Mouse (Mus musculus) stomach, embryonic 15.5 days (tissue): ENCODE results near the gene Gm48552. TPM values are rescaled to one million over a fixed set of nuclear protein-coding genes. Genes with fewer than 3 reads are reported as not detected.
A peak's percentile ranks its signal among the peaks of the same experiment; 100 is the strongest.

Experiments used
- ATAC-seq: fragments of 200-750 bp; cut with Nextera tagmentation; 2 replicates; pipeline ENCODE4 v1.8.0; 2017; ENCODE audit warnings: low read depth, moderate number of reproducible peaks, moderate TSS enrichment; ENCODE audit not compliant: insufficient read depth, low FRiP score
- H3K27ac ChIP-seq: fragments of 300-500 bp; sonication (generic); 2 replicates; pipeline ENCODE4 v1.5.1; 2015; ENCODE audit warnings: mild to moderate bottlenecking, inconsistent platforms
- H3K27me3 ChIP-seq: fragments of 300-500 bp; sonication (generic); replicated peaks from 2 replicates; pipeline ENCODE4 v1.6.1; 2015; ENCODE audit warnings: inconsistent platforms
- H3K36me3 ChIP-seq: fragments of 300-500 bp; sonication (generic); 2 replicates; pipeline ENCODE4 v1.6.1; 2015; ENCODE audit warnings: inconsistent platforms
- H3K4me1 ChIP-seq: fragments of 300-500 bp; sonication (generic); 2 replicates; pipeline ENCODE4 v1.6.1; 2015; ENCODE audit warnings: inconsistent platforms
- H3K4me2 ChIP-seq: fragments of 300-500 bp; sonication (generic); 2 replicates; pipeline ENCODE4 v1.6.1; 2015; ENCODE audit warnings: mild to moderate bottlenecking, inconsistent platforms
- H3K4me3 ChIP-seq: fragments of 300-500 bp; sonication (generic); replicated peaks from 2 replicates; pipeline ENCODE4 v1.5.1; 2015; ENCODE audit warnings: inconsistent platforms
- H3K9ac ChIP-seq: fragments of 300-500 bp; sonication (generic); 2 replicates; pipeline ENCODE4 v1.6.1; 2015; ENCODE audit warnings: inconsistent platforms
- H3K9me3 ChIP-seq: fragments of 300-500 bp; sonication (generic); 2 replicates; pipeline ENCODE4 v1.6.1; 2016; ENCODE audit warnings: inconsistent platforms
- WGBS: fragments of 180-500 bp; shearing (Covaris S2); methylation state at CpG from one replicate; pipeline ENCODE4 v1.1.7; 2015; 5-methylcytosine and 5-hydroxymethylcytosine counted together
- polyA plus RNA-seq: library from polyadenylated mRNA; unstranded; fragments of >200 nt; fragmentation: Nextera tagmentation; extraction: Ambion mirVana; gene quantifications from 2 replicates; pipeline ENCODE4 v1.2.1, GENCODE M21; 2015

The Gm48552 gene
- polyA plus RNA-seq = 0.41 and 1.4 TPM in 2 replicates

DNA sequence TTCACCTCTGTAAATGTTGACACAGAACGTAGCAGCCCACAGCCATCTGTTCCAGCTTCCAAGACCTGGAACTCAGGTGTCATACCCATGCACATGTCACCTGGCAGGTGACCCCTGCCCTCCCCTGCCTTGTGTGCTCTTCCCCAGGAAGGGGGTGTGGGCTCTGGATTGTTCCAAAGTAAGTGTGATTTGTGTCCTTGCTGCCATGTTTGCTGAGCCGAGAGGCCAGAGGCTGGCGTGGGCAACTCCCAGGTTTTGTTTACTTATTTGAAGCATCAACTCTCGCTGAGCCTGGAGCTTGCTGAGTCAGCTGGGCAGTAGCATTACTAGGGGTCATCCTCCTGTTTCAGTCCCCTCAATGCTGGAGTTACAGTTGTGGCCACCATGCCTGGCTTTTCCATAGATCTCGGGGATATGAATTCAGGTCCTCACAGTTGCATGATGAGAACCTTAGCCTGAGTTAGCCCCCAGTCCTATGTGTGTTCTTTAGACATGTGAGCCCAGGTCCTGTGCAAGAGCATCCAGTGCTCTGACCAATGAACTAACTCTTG, at the start of gene Gm48552:
Gene Gm48552, plus strand, starts transcription at position 501 of the 551 bp plus-strand sequence.
- Histone ChIP-seq H3K27ac (no peak within 1 kb of the TSS), H3K4me3 (no peak within 1 kb of the TSS), H3K27me3 (no peaks in the 10 kb centered on the region), H3K4me2 (no peak within 1 kb of the TSS), H3K36me3 (peaks cover 27% of the 10 kb centered on the region; the same call in 1 of the 2 replicates), H3K4me1 (peaks cover 28% of the 10 kb centered on the region), H3K9ac (no peak within 1 kb of the TSS), H3K9me3 (no peaks in the 10 kb centered on the region)
- 55% methylated on average over 5 of the region's 5 CpGs for WGBS
- no peak for ATAC-seq

DNA sequence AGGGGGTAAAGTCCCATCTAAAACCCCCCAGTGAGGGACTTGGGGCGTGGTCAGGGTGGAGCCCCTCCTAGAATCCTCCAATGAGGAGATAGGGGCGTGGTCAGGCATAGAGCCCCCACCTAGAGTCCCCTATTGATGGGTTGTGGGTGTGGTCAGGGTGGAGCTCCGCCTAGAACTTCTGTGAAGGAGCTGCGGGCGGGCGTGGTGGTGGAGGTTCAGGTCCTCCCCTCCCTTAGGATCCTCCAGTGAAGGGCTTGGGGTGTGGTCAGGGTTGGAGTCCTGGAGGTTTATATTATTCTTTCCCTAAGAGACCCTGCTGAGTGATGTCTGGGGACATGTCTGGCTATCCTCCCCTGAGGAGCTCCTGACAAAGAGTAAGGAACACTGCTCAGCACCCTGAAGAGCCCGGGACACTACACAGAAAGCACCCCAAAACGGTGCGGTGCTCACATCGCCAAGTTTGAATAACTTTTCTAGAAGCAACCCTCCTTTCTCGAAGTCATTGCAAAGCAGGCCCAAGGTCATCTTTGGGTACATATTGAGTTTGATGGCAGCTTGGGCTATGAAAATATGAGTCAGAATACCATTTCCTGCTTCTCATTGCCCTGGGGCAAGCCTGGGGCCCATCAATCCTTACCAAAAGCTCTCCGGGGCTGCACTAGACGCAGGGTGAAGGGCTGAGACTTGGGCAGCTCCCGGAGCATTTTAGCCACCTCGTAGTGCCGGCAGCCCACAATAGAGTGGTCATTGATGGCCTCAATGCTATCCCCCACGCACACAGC, 48.1 kb upstream of the Gm48552 start:
- Histone ChIP-seq H3K9ac (no peak overlapping the region), H3K4me2 (no peak overlapping the region), H3K27ac (no peak overlapping the region), H3K4me1 (peaks cover 15% of the 10 kb centered on the region), H3K4me3 (no peak overlapping the region), H3K36me3 (no peaks in the 10 kb centered on the region), H3K9me3 (no peaks in the 10 kb centered on the region), H3K27me3 (peaks cover 30% of the 10 kb centered on the region)
- 43% methylated on average over 17 of the region's 17 CpGs for whole genome bisulfite sequencing
- ATAC-seq = no peak

DNA sequence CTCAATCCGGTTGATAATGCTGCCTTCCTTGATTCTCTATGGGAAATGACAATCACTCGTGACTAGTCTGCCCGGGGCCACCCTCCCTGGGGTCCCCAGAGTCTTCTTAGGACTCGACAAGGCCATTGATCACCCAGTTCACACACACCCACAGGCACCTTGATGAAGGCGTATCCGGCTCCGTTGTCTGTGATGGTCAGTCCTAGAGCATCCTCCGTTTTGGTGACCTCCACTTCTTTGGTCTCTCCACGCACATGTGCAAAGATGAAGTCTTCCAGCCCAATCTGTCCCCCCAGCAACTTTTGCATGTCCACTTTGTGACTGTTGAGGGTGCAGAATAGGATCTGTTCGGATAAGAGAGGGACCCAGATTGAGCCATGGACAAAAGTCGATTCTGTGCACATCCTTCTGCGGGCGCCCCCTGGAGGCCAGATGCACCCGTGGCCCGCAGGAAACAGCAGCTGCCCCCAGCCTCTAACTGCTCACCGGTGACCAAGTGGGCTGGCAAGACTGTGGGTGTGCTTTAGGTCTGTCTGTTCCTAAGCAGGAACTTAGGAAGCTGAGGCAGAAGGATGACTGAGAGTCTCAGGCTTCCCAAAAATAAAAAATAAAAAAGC, 47.4 kb upstream of the Gm48552 start:
- Histone ChIP-seq H3K27ac (no peak overlapping the region), H3K4me1 (peaks cover 13% of the 10 kb centered on the region), H3K4me2 (no peak overlapping the region), H3K4me3 (no peak overlapping the region), H3K36me3 (no peaks in the 10 kb centered on the region; the same call in 1 of the 2 replicates), H3K9ac (no peak overlapping the region), H3K27me3 (peaks cover 30% of the 10 kb centered on the region), H3K9me3 (no peaks in the 10 kb centered on the region)
- 35% methylated on average over 16 of the region's 16 CpGs for WGBS
- no peak for ATAC-seq

DNA sequence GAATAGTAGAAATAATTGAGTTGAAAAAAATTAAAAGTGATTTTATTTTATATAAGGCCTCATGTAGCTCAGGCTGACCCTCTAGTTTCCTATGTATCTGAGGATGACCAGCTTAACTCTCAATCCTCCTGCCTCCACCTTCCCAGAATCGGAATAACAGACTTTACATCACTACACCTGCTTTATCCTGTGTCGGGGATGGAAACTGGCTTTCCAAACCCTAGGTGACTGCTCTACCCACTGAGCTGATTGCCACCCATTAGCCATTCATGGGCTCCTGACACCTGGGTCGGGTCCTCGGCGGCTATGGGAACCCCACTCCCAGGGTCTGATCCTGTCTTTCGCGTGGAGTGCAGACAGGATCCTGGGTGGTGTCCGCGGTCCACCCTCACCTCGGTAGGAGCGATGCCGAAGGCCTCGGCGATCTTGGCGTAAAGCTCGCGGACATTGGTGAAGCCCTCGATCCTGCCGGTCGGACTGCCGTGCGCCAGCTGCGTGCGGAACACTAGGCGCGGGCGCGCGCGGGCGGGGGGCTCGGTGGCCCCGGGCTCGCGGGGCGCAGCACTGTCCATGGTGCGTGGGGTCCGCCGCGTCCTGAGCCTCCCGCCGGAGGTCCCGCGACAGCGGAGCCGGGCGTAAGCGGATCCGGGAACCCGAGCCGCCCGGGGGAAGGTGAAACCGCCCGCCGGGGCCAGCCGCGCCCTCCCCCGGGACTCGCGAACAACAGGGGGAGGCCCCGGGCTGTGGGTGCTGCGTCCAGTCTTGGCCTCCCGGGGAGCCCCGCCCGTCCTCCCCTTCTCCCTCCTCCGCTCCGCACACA, 45.9 kb upstream of the Gm48552 start, which contains the start of gene Gipc3:
Gene Gipc3, minus strand, starts transcription at position 581 of the 820 bp plus-strand sequence.
- Histone ChIP-seq H3K27me3 (peaks cover 23% of the 10 kb centered on the region), H3K9ac (no peak within 1 kb of the TSS)
- WGBS = 4% methylated on average over 63 of the region's 67 CpGs

DNA sequence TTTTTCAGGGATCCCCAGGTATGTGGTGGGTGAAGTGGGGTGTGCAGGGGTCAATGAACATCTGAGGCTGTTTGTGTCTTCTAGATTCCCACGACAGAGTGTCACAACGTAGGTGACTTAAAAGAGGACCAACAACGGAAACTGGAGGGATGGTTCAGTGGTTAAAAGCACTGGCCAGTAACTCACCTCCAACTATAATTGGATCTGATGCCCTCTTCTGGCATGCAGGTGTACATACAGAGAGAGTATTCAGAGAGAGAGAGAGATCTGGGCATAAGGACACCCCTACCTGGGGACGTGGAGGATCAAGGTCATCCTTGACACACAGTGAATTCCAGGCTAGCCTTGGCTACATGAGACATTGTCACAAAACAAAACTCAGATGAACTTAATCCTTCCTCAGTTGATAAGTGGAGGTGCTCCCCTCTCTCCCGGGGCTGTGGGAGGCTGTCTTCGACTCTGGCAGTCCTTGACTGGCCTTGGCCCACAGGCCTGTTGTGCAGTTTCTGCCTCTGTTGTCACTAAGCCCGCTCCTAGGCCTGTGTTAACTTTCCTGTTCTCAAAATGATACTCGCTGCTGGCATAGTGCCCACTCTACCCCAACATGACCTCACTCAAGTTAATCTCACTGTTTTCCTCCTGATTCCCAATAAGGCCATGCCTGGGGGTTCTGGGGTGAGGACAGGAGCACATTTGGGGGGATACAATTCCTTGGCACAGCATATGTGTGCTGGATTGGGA, 44.2 kb upstream of the Gm48552 start:
- no peak overlapping the region for H3K4me3 ChIP-seq
- WGBS = 48% methylated on average over 8 of the region's 8 CpGs
- peaks cover 16% of the 10 kb centered on the region for H3K36me3 ChIP-seq
- peaks cover 32% of the 10 kb centered on the region for H3K4me1 ChIP-seq
- H3K9me3 ChIP-seq = no peaks in the 10 kb centered on the region
- no peak overlapping the region for H3K27ac ChIP-seq
- no peak overlapping the region for H3K9ac ChIP-seq
- ATAC-seq = no peak
- H3K4me2 ChIP-seq = no peak overlapping the region
- H3K27me3 ChIP-seq = peaks cover 21% of the 10 kb centered on the region

More for the DNA sequence above, 45.9 kb upstream of the Gm48552 start, which contains the start of gene Gipc3:
- Histone ChIP-seq H3K27ac (no peak within 1 kb of the TSS), H3K4me1 (peaks cover 23% of the 10 kb centered on the region), H3K36me3 (peaks cover 7% of the 10 kb centered on the region; the same call in 1 of the 2 replicates), H3K4me3 (peak within 1 kb of the TSS; percentile 47), H3K4me2 (peak within 1 kb of the TSS; percentile 84), H3K9me3 (no peaks in the 10 kb centered on the region)
- no peak for ATAC-seq

DNA sequence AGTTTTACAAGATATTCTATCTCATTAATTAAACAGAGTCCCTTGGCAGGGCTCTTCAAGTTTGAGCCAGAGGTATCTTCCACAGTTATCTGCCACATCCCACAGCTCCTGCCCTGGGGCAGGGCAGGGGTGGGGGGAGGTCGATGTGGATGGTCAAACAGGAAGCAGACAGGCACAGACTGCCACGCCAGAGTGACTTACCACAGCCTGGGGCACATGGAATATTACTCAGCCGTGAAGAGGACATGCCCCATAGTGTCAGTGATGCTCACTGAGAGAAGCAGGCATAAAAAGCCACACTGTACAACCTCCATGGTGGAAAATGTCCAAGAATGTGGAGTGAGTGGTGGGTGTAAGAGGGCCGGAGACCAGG, 43.7 kb upstream of the Gm48552 start:
- Histone ChIP-seq H3K4me1 (peaks cover 35% of the 10 kb centered on the region), H3K27ac (no peak overlapping the region)
- WGBS = 85% methylated on average over 4 of the region's 4 CpGs

DNA sequence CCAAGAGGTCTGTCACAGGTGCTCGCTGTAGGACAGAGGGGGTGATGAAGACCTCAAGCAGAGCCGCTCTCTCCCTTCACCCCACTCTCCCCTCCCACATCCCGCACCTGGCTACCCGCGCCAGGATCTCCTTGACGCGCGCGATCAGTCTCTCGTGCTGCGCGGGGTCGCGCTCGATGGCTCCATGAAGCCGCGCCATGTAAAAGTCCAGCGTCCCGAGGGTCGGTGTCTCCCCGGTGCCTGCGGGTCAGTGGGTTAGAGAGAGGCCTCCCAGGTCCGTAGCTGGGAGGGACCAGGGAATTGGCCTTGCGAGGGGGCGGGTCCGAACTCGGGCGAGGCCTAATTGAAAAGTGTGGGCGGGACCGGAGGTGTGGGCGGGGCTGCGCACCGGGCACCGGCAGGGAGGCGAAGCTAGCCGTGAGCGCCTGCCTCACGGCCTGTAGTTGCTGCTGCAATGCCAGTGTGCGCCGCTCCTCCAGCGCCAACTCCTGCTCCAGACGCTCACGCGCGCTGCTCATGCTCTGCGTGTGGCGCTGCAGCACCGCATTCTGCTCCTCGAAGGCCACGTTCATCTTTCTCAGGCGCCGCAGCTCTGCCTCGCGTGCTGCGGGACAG, 42.2 kb upstream of the Gm48552 start:
- Histone ChIP-seq H3K9me3 (no peaks in the 10 kb centered on the region), H3K4me2 (peak overlapping the region; percentile 70), H3K9ac (peak overlapping the region; percentile 19; the same call in 1 of the 2 replicates), H3K36me3 (peaks cover 16% of the 10 kb centered on the region), H3K27ac (peak overlapping the region; percentile 67; the same call in 1 of the 2 replicates), H3K4me1 (peaks cover 38% of the 10 kb centered on the region), H3K27me3 (peaks cover 21% of the 10 kb centered on the region), H3K4me3 (peak overlapping the region; percentile 35)
- 14% methylated on average over 55 of the region's 55 CpGs for WGBS
- ATAC-seq = peak; percentile 5; the same call in 1 of the 2 replicates

More for the DNA sequence above, 43.7 kb upstream of the Gm48552 start:
- Histone ChIP-seq H3K36me3 (peaks cover 16% of the 10 kb centered on the region), H3K4me3 (no peak overlapping the region), H3K4me2 (no peak overlapping the region), H3K27me3 (peaks cover 21% of the 10 kb centered on the region), H3K9ac (no peak overlapping the region), H3K9me3 (no peaks in the 10 kb centered on the region)
- ATAC-seq = no peak

DNA sequence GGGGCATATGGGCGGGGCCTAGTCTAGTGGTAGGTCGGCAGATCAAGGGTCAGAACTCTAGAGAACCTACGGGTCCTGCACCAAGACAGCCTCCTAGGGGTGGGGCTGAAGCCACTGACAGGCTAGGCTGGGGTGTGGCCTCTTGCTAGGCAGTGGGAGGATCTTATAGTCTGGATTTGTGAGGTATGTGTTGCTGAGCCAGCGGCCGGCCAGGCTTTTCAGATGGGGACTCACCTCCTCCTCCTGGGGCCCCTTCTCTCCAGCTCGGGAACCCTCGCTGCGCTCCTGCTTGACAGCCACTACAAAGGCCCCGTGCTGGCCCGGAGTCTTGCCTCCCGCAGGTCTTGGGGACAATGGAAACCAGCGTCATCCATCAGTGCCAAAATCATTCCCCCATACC, 39.7 kb upstream of the Gm48552 start:
- 6% methylated on average over 12 of the region's 12 CpGs for WGBS
- no peaks in the 10 kb centered on the region for H3K9me3 ChIP-seq
- peak overlapping the region; percentile 76 for H3K27ac ChIP-seq
- ATAC-seq = peak; percentile 35; the same call in 1 of the 2 replicates
- no peak overlapping the region for H3K9ac ChIP-seq
- H3K36me3 ChIP-seq = peaks cover 16% of the 10 kb centered on the region
- H3K4me3 ChIP-seq = peak overlapping the region; percentile 81
- H3K27me3 ChIP-seq = 0 out of 2 replicates have a peak, but pooled peaks cover 6% of the 10 kb centered on the region
- peaks cover 38% of the 10 kb centered on the region for H3K4me1 ChIP-seq
- peak overlapping the region; percentile 77 for H3K4me2 ChIP-seq

DNA sequence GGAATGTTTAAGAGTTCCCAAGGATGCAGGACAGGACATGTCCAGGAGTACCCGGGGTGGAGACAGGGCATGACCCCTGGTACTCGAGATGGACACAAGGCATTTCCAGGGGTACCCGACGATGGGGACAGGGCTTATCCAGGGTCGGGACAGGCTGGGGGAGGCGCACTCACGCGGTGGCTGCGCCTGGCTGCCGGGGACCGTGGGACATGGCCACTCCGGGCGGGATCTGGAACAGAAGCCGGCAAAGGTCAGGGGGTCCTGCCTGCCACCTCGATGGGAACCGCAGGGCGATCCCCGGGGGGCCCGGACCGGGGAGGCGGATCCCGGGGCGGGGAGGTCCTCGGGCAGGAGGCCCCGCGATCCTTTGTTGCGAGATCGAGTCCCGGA, 38.8 kb upstream of the Gm48552 start:
- Histone ChIP-seq H3K36me3 (peaks cover 16% of the 10 kb centered on the region), H3K9me3 (no peaks in the 10 kb centered on the region), H3K27ac (peak overlapping the region; percentile 76), H3K4me2 (peak overlapping the region; percentile 77), H3K4me3 (peak overlapping the region; percentile 81), H3K4me1 (peaks cover 38% of the 10 kb centered on the region), H3K27me3 (no peaks in the 10 kb centered on the region), H3K9ac (peak overlapping the region; percentile 66)
- no peak; the same call in 1 of the 2 replicates for ATAC-seq
- under 1% methylated on average over 29 of the region's 29 CpGs for WGBS

DNA sequence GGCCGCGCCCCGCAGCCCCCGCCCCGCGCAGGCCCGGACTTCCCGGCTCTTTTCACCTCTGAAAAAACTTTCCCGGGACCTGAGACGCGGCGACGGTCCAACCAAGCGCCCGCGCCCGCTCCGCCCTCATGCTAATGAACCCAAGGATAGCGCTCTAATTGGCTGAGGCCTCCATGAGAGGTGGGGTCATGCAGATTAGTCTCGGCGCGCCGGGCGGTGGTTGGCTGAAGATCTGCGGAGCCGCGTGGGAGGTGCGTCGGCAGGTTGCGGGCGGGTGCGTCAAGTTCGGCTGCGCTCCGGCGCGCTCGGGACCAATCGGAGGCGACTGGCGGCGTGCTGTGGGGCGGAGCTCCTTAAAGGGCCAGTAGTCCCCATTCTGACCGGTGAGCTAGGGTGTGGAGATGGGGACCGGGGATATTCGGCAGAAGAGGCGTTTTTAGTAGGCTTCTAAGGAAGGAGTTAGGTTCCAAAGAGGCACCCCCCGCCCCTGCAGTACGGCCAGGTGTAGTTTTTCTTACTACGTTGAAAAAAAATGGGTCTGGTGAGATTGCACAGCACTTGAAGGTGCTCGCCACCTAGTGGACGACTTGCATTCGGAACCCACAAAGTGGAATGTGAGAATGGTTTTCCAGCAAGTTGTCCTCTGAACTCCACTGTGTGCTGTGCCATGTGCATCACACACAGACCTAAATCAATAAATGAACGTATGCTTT, 38.3 kb upstream of the Gm48552 start, which contains the start of gene Hmg20b:
Gene Hmg20b, minus strand, starts transcription at position 130 of the 713 bp plus-strand sequence.
- Histone ChIP-seq H3K36me3 (peaks cover 16% of the 10 kb centered on the region), H3K9me3 (no peaks in the 10 kb centered on the region), H3K27ac (peak within 1 kb of the TSS; percentile 83), H3K4me3 (peak within 1 kb of the TSS; percentile 81), H3K27me3 (no peaks in the 10 kb centered on the region), H3K4me1 (peaks cover 38% of the 10 kb centered on the region), H3K4me2 (peak within 1 kb of the TSS; percentile 77), H3K9ac (peak within 1 kb of the TSS; percentile 66)
- peak; percentile 93 for ATAC-seq
- WGBS = under 1% methylated on average over 54 of the region's 54 CpGs
